Comparison of ENCODE assay signal across 25 mouse cellular contexts in the genomic region with DNA sequence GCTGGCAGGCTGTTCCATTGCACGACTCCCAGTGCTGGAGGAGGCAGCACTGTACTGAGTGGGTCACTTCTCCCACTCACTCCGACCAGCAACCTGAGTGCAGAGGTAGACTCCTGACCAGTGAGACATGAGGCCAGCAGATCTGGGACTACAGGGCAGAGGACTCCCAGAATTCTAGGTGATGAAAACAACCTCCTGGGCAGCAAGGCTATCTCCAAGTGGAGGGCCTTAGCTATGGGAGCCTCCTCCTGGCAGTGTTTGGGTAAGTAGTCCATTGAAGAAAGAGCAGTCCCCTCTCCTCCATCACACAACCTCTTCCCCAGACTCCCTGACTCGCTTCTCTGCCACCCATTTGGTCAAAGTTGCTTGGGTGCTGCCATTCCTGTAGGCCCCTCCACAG. TPM values are rescaled to one million over a fixed set of nuclear protein-coding genes. Genes with fewer than 3 reads are reported as not detected.
"Had no signal": no experiment of that assay in that cellular context is flagged by ENCODE, and none has a peak within 500 bp of the region (broad histone marks: within the 10 kb centered on the region; RNA-seq: fewer than 3 reads in every experiment).

No protein-coding gene starts in this region.

- H3K4me1 ChIP-seq: midbrain, embryonic 10.5 days; midbrain, embryonic 12.5 days; neural tube, embryonic 13.5 days; neural tube, embryonic 15.5 days had no signal

- H3K4me3 ChIP-seq: midbrain, embryonic 10.5 days; midbrain, embryonic 12.5 days; myocyte; neural tube, embryonic 13.5 days; neural tube, embryonic 15.5 days had no signal

- H3K9ac ChIP-seq: lung, embryonic 14.5 days; midbrain, embryonic 12.5 days; neural tube, embryonic 13.5 days; neural tube, embryonic 15.5 days had no signal

- H3K27ac ChIP-seq: midbrain, embryonic 10.5 days; midbrain, embryonic 12.5 days; neural tube, embryonic 13.5 days; neural tube, embryonic 15.5 days had no signal

- ATAC-seq: midbrain, embryonic 16.5 days had no signal

- DNase-seq: lung, adult 18-20 months; lung, embryonic 14.5 days; lung, postnatal 10 days; lung, postnatal 4 days; midbrain, embryonic 14.5 days; retina, postnatal 1 day; right cerebral cortex, adult 18-20 months; right cerebral cortex, postnatal 25 days; right cerebral cortex, postnatal 4 days; spleen, adult 18-20 months; thymus, adult 2 months; thymus, postnatal 25 days; thymus, postnatal 4 days had no signal

- H3K4me2 ChIP-seq: lung, embryonic 14.5 days; midbrain, embryonic 12.5 days; neural tube, embryonic 13.5 days; neural tube, embryonic 15.5 days had no signal

- H3K27me3 ChIP-seq: midbrain, embryonic 12.5 days; neural tube, embryonic 13.5 days; neural tube, embryonic 15.5 days had no signal

- H3K9me3 ChIP-seq: midbrain, embryonic 10.5 days; midbrain, embryonic 12.5 days; neural tube, embryonic 13.5 days; neural tube, embryonic 15.5 days had no signal

- H3K36me3 ChIP-seq: midbrain, embryonic 10.5 days; midbrain, embryonic 12.5 days; neural tube, embryonic 13.5 days; neural tube, embryonic 15.5 days had no signal

RNA-seq across cellular contexts. Expression of gene Gm30302, which starts 31.6 kb away (rescaled TPM):
- polyA plus RNA-seq: lung, embryonic 14.5 days; lung, embryonic 16.5 days; midbrain, embryonic 10.5 days; midbrain, embryonic 12.5 days; midbrain, embryonic 14.5 days; midbrain, embryonic 16.5 days; myocyte; neural tube, embryonic 11.5 days; neural tube, embryonic 13.5 days; neural tube, embryonic 15.5 days; small intestine, adult 2 months; stomach, embryonic 14.5 days; stomach, embryonic 16.5 days; thymus, adult 2 months; urinary bladder, adult 2 months had no signal
